Mouse (Mus musculus) CH12.LX (cell line): Measurements from ENCODE around the gene Ube2c. TPM values are rescaled to one million over a fixed set of nuclear protein-coding genes. Genes with fewer than 3 reads are reported as not detected.

Experiments
- DNase-seq: peaks from one replicate; pipeline ENCODE4 v3.0.0-alpha.2; 2013; ENCODE audit errors: extremely low read depth
- H3K27ac ChIP-seq: 2 replicates; pipeline ENCODE4 v1.5.1; 2012; ENCODE audit warnings: low read depth, mild to moderate bottlenecking, control low read depth, moderate library complexity; ENCODE audit not compliant: insufficient read depth
- H3K27me3 ChIP-seq: replicated peaks from 2 replicates; pipeline ENCODE3; 2012; ENCODE audit warnings: inconsistent platforms
- H3K36me3 ChIP-seq, 2 experiments: replicated peaks in 1 of 2; 2 replicates each; pipeline versions ENCODE3 to v1.6.1; 2012; ENCODE audit warnings: inconsistent platforms in 1 of 2, low read length in 1 of 2, mild to moderate bottlenecking in 1 of 2, mixed read lengths in 1 of 2, moderate library complexity in 1 of 2; ENCODE audit not compliant: control insufficient read depth in 1 of 2, insufficient read depth in 1 of 2
- H3K4me1 ChIP-seq, 2 experiments: 2 replicates each; pipeline ENCODE4 v1.6.1; 2012; ENCODE audit warnings: inconsistent platforms in 1 of 2, moderate library complexity in 1 of 2; ENCODE audit not compliant: insufficient read depth in 2 of 2, control insufficient read depth in 1 of 2
- H3K4me2 ChIP-seq: 2 replicates; pipeline ENCODE4 v1.6.1; 2012; ENCODE audit warnings: low read depth, mild to moderate bottlenecking, control low read depth; ENCODE audit not compliant: poor library complexity, insufficient read depth, severe bottlenecking
- H3K4me3 ChIP-seq, 3 experiments: fragments of 150-350 bp in 1 of 3; sonication (generic) in 1 of 3; replicated peaks in 1 of 3; 2 replicates each; pipeline versions ENCODE3 to v1.5.1; 2011 to 2012; ENCODE audit warnings: low read depth in 2 of 3, low read length in 2 of 3, mild to moderate bottlenecking in 2 of 3, moderate library complexity in 2 of 3, control low read depth in 1 of 3, improper control_type of control experiment in 1 of 3, inconsistent platforms in 1 of 3, mixed read lengths in 1 of 3; ENCODE audit not compliant: poor library complexity in 1 of 3
- H3K79me2 ChIP-seq: replicated peaks from 2 replicates; pipeline ENCODE4 v1.6.1; 2012; ENCODE audit warnings: mild to moderate bottlenecking, moderate library complexity; ENCODE audit not compliant: control insufficient read depth, poor library complexity, insufficient read depth, severe bottlenecking; ENCODE audit errors: extremely low read depth
- H3K9ac ChIP-seq: 2 replicates; pipeline ENCODE4 v1.6.1; 2012; ENCODE audit warnings: low read depth, mild to moderate bottlenecking, control low read depth, moderate library complexity; ENCODE audit not compliant: insufficient read depth
- H3K9me3 ChIP-seq: replicated peaks from 2 replicates; pipeline ENCODE3; 2012; ENCODE audit warnings: low read length, inconsistent platforms, mixed read lengths
- BHLHE40 ChIP-seq: IDR thresholded peaks from 2 replicates; pipeline ENCODE4 v1.6.1; 2011; ENCODE audit warnings: mild to moderate bottlenecking, low read depth, low read length, improper control_type of control experiment
- CHD1 ChIP-seq: IDR thresholded peaks from 2 replicates; pipeline ENCODE4 v1.6.1; 2012; ENCODE audit warnings: low read depth, low read length, improper control_type of control experiment, inconsistent platforms
- CTCF ChIP-seq, 2 experiments: IDR thresholded peaks in 1 of 2; conservative IDR thresholded peaks in 1 of 2; 2 replicates each; pipeline ENCODE4 v1.5.1; 2011 to 2012; ENCODE audit warnings: low read depth in 2 of 2, low read length in 2 of 2, improper control_type of control experiment in 1 of 2, inconsistent platforms in 1 of 2, mild to moderate bottlenecking in 1 of 2, moderate library complexity in 1 of 2
- E2F4 ChIP-seq: IDR thresholded peaks from 2 replicates; pipeline ENCODE4 v1.6.1; 2011; ENCODE audit warnings: low read depth, low read length, improper control_type of control experiment; ENCODE audit not compliant: insufficient replicate concordance
- EP300 ChIP-seq: IDR thresholded peaks from 2 replicates; pipeline ENCODE4 v1.6.1; 2011; ENCODE audit warnings: low read length, improper control_type of control experiment
- ETS1 ChIP-seq: conservative IDR thresholded peaks from 2 replicates; pipeline ENCODE4 v1.6.1; 2012; ENCODE audit warnings: low read depth, mild to moderate bottlenecking, inconsistent platforms, low read length, improper control_type of control experiment, moderate library complexity
- GABPA ChIP-seq: IDR thresholded peaks from 2 replicates; pipeline ENCODE4 v1.6.1; 2012; ENCODE audit warnings: low read depth, low read length, improper control_type of control experiment, inconsistent platforms; ENCODE audit not compliant: insufficient replicate concordance
- HCFC1 ChIP-seq: IDR thresholded peaks from 2 replicates; pipeline ENCODE4 v1.6.1; 2012; ENCODE audit warnings: low read depth, mild to moderate bottlenecking, inconsistent platforms, low read length, improper control_type of control experiment
- JUN ChIP-seq: IDR thresholded peaks from 2 replicates; pipeline ENCODE4 v1.6.1; 2011; ENCODE audit warnings: low read depth, mild to moderate bottlenecking, low read length, improper control_type of control experiment, moderate library complexity; ENCODE audit not compliant: insufficient read depth
- JUND ChIP-seq: conservative IDR thresholded peaks from 2 replicates; pipeline ENCODE4 v1.6.1; 2011; ENCODE audit warnings: low read depth, low read length, improper control_type of control experiment
- KAT2A ChIP-seq: IDR thresholded peaks from 2 replicates; pipeline ENCODE4 v1.6.1; 2012; ENCODE audit warnings: low read length, improper control_type of control experiment, inconsistent platforms; ENCODE audit not compliant: insufficient replicate concordance
- MAFK ChIP-seq: IDR thresholded peaks from 2 replicates; pipeline ENCODE4 v1.6.1; 2011; ENCODE audit warnings: low read length, improper control_type of control experiment; ENCODE audit not compliant: insufficient replicate concordance
- MAX ChIP-seq: IDR thresholded peaks from 2 replicates; pipeline ENCODE4 v1.6.1; 2011; ENCODE audit warnings: low read length, improper control_type of control experiment
- MAZ ChIP-seq: IDR thresholded peaks from 2 replicates; pipeline ENCODE4 v1.6.1; 2012; ENCODE audit warnings: low read depth, mild to moderate bottlenecking, inconsistent platforms, low read length, improper control_type of control experiment, moderate library complexity
- MEF2A ChIP-seq: IDR thresholded peaks from 2 replicates; pipeline ENCODE4 v1.6.1; 2014; ENCODE audit warnings: low read depth, mild to moderate bottlenecking, inconsistent platforms, low read length, improper control_type of control experiment, borderline replicate concordance
- NELFE ChIP-seq: IDR thresholded peaks from 2 replicates; pipeline ENCODE4 v1.6.1; 2011; ENCODE audit warnings: low read depth, low read length, improper control_type of control experiment
- NRF1 ChIP-seq: IDR thresholded peaks from 2 replicates; pipeline ENCODE4 v1.6.1; 2014; ENCODE audit warnings: low read depth, mild to moderate bottlenecking, inconsistent platforms, low read length, improper control_type of control experiment, moderate library complexity
- PAX5 ChIP-seq: IDR thresholded peaks from 2 replicates; pipeline ENCODE4 v1.6.1; 2012; ENCODE audit warnings: low read length, inconsistent platforms, mixed read lengths
- POLR2A ChIP-seq: IDR thresholded peaks from 2 replicates; pipeline ENCODE4 v1.6.1; 2011; ENCODE audit warnings: low read depth, mild to moderate bottlenecking, improper control_type of control experiment, low read length
- POLR2AphosphoS2 ChIP-seq: IDR thresholded peaks from 2 replicates; pipeline ENCODE4 v1.6.1; 2011; ENCODE audit warnings: low read depth, low read length, improper control_type of control experiment
- RCOR1 ChIP-seq: conservative IDR thresholded peaks from 2 replicates; pipeline ENCODE4 v1.6.1; 2012; ENCODE audit warnings: low read depth, mild to moderate bottlenecking, inconsistent platforms, low read length, improper control_type of control experiment
- SIN3A ChIP-seq: IDR thresholded peaks from 2 replicates; pipeline ENCODE4 v1.6.1; 2012; ENCODE audit warnings: low read length, improper control_type of control experiment, inconsistent platforms
- TCF12 ChIP-seq: IDR thresholded peaks from 2 replicates; pipeline ENCODE4 v1.6.1; 2014; ENCODE audit warnings: low read depth, mild to moderate bottlenecking, inconsistent platforms, low read length, improper control_type of control experiment
- UBTF ChIP-seq: IDR thresholded peaks from 2 replicates; pipeline ENCODE4 v1.6.1; 2012; ENCODE audit warnings: low read depth, mild to moderate bottlenecking, inconsistent platforms, low read length, improper control_type of control experiment, moderate library complexity
- USF1 ChIP-seq: IDR thresholded peaks from 2 replicates; pipeline ENCODE4 v1.6.1; 2014; ENCODE audit warnings: low read depth, mild to moderate bottlenecking, inconsistent platforms, low read length, improper control_type of control experiment
- USF2 ChIP-seq: conservative IDR thresholded peaks from 2 replicates; pipeline ENCODE4 v1.6.1; 2011; ENCODE audit warnings: low read depth, low read length, improper control_type of control experiment
- ZC3H11A ChIP-seq: IDR thresholded peaks from 2 replicates; pipeline ENCODE4 v1.6.1; 2012; ENCODE audit warnings: low read depth, mild to moderate bottlenecking, inconsistent platforms, low read length, improper control_type of control experiment
- ZKSCAN1 ChIP-seq: IDR thresholded peaks from 2 replicates; pipeline ENCODE4 v1.6.1; 2012; ENCODE audit warnings: low read depth, inconsistent platforms, low read length, improper control_type of control experiment, borderline replicate concordance
- ZNF384 ChIP-seq: IDR thresholded peaks from 2 replicates; pipeline ENCODE4 v1.6.1; 2012; ENCODE audit warnings: low read depth, low read length, improper control_type of control experiment, inconsistent platforms
- dilution Hi-C: fragments of 300-500 bp; cut with MboI; formaldehyde crosslinking; loops from 2 replicates; pipeline ENCODE4 v1.14.3; 2020; ENCODE audit warnings: low sequenced_read_pairs; ENCODE audit not compliant: extremely low pct_unique_long_range_greater_than_20kb, extremely low pct_ligation_motif_present
- in situ Hi-C: fragments of 300-500 bp; cut with MboI; formaldehyde crosslinking; loops from 3 replicates; pipeline ENCODE4 v1.14.3; 2019; ENCODE audit warnings: low sequenced_read_pairs, low pct_ligation_motif_present, low pct_unique_long_range_greater_than_20kb, mixed read lengths
- polyA plus RNA-seq: library from polyadenylated mRNA; unstranded; fragments of >175 nt; gene quantifications from 2 replicates; pipeline ENCODE4 v1.2.1, GENCODE M21; 2012; ENCODE audit warnings: low read depth; ENCODE audit not compliant: insufficient read length
- total RNA-seq, 2 experiments: library from RNA; depleted of rRNA; stranded (reverse); fragments of 300-350 nt in 1 of 2; fragments of >200 nt in 1 of 2; gene quantifications; 2 replicates each; pipeline ENCODE4 v1.2.3; 2012 to 2014

Gene Ube2c
- total and polyA plus RNA-seq, 3 experiments, result 103 to 226 (median 126) TPM

GRCm38 (mm10) chr2:164761971-164762370 is 7.7 kb upstream of the Ube2c start:
- peaks cover 0 to 18% of the 10 kb centered on the region in 2 experiments; a peak in 3 of 4 replicates for H3K4me1 ChIP-seq
- no peak overlapping the region for H3K9ac ChIP-seq
- H3K27me3 ChIP-seq, result no peaks in the 10 kb centered on the region
- peaks cover 76 to 92% of the 10 kb centered on the region in 2 experiments for H3K36me3 ChIP-seq
- DNase-seq, result no peak
- in situ Hi-C loops (no loop called here), dilution Hi-C loops (no loop called here)
- H3K27ac ChIP-seq, result no peak overlapping the region
- no peaks in the 10 kb centered on the region for H3K79me2 ChIP-seq
- H3K9me3 ChIP-seq, result no peaks in the 10 kb centered on the region
- H3K4me3 ChIP-seq, result no peak overlapping the region
- H3K4me2 ChIP-seq, result no peak overlapping the region
- TF ChIP-seq ETS1 (no peak), PAX5 (no peak), ZC3H11A (no peak), MEF2A (no peak), KAT2A (no peak), MAZ (no peak), UBTF (no peak), TCF12 (no peak), JUN (no peak), E2F4 (no peak), USF1 (no peak), POLR2A (no peak), MAFK (no peak)

- peaks cover 78 to 92% of the 10 kb centered on the region in 2 experiments for H3K36me3 ChIP-seq
- H3K4me2 ChIP-seq, result no peak overlapping the region
Measured at GRCm38 (mm10) chr2:164762593-164762992, 7.1 kb upstream of the Ube2c start.

More at GRCm38 (mm10) chr2:164762593-164762992, 7.1 kb upstream of the Ube2c start:
- Histone ChIP-seq H3K4me1 (peaks cover under 1 to 20% of the 10 kb centered on the region in 2 experiments; a peak in 3 of 4 replicates), H3K9me3 (no peaks in the 10 kb centered on the region), H3K9ac (no peak overlapping the region), H3K27me3 (no peaks in the 10 kb centered on the region), H3K27ac (no peak overlapping the region), H3K4me3 (no peak overlapping the region), H3K79me2 (no peaks in the 10 kb centered on the region)
- in situ Hi-C loops, result no loop called here
- dilution Hi-C loops, result no loop called here
- DNase-seq, result no peak
- TF ChIP-seq CHD1, result no peak
- TF ChIP-seq USF2, result no peak
- TF ChIP-seq JUND, result no peak
- TF ChIP-seq CTCF (conservative IDR thresholded peaks at IDR 0.05 in 1 of 2, IDR thresholded peaks at IDR 0.05 in 1 of 2; ENCODE audit: low read depth in 2 of 2, low read length in 2 of 2), result no peak
- no peak for TF ChIP-seq ZC3H11A
- TF ChIP-seq MAX, result no peak
- TF ChIP-seq RCOR1, result no peak
- TF ChIP-seq NELFE, result no peak
- no peak for TF ChIP-seq TCF12
- no peak for TF ChIP-seq ZKSCAN1
- TF ChIP-seq POLR2AphosphoS2, result no peak
- TF ChIP-seq SIN3A, result no peak
- no peak for TF ChIP-seq HCFC1
- TF ChIP-seq ZNF384, result no peak
- TF ChIP-seq JUN, result no peak
- no peak for TF ChIP-seq NRF1
- TF ChIP-seq EP300, result no peak
- TF ChIP-seq GABPA, result no peak
- no peak for TF ChIP-seq BHLHE40
- TF ChIP-seq MEF2A, result no peak
